9 mouse cellular contexts compared by ENCODE assay signal in genomic region chr16:96159091-96159731, GRCm38 (mm10). TPM values are rescaled to one million over a fixed set of nuclear protein-coding genes. Genes with fewer than 3 reads are reported as not detected.
A peak's percentile ranks its signal among the peaks of the same experiment; 100 is the strongest.
DNase-seq lines count a peak whose midpoint lies in the region; ATAC-seq lines count a peak whose summit lies in the region.
"Had no signal": no experiment of that assay in that cellular context is flagged by ENCODE, and none has a peak within 500 bp of the region (broad histone marks: within the 10 kb centered on the region; RNA-seq: fewer than 3 reads in every experiment).

No protein-coding gene starts in this region.

- peaks cover 18% of the 10 kb centered on the region for H3K4me1 ChIP-seq in embryonic facial prominence, embryonic 10.5 days
- H3K4me1 ChIP-seq in liver, embryonic 16.5 days (ENCODE audit: control insufficient read depth, low read depth, low read length) = no peaks in the 10 kb centered on the region
- peaks cover 12% of the 10 kb centered on the region for H3K4me1 ChIP-seq in neural tube, embryonic 12.5 days

- H3K9ac ChIP-seq in liver, embryonic 16.5 days (ENCODE audit: low read depth, low read length) = peak overlapping the region; percentile 68
- H3K9ac ChIP-seq in neural tube, embryonic 12.5 days = peak overlapping the region; percentile 83

- DNase-seq in right cerebral cortex, adult 18-20 months = peak; percentile 28
- no peak for DNase-seq in right cerebral cortex, postnatal 36 days (ENCODE audit: low spot score in 2 of 2)
- peak; percentile 89 for DNase-seq in embryonic facial prominence, embryonic 10.5 days (ENCODE audit: low spot score)
- DNase-seq in heart, adult 9 months (ENCODE audit: low spot score in 2 of 2) = peak; percentile 30 to 44
- DNase-seq in kidney, adult 18-20 months = peak; percentile 61
- peak; percentile 58 for DNase-seq in testis, postnatal 14 days (ENCODE audit: low spot score)

- peak; percentile 72 for ATAC-seq in liver, embryonic 16.5 days (ENCODE audit: low read depth)
- peak; percentile 85 for ATAC-seq in neural tube, embryonic 12.5 days (ENCODE audit: low FRiP score, low read depth)

- peaks cover 33% of the 10 kb centered on the region for H3K36me3 ChIP-seq in embryonic facial prominence, embryonic 10.5 days (replicated peaks)
- H3K36me3 ChIP-seq in liver, embryonic 16.5 days (ENCODE audit: control insufficient read depth, insufficient read depth) = no peaks in the 10 kb centered on the region
- peaks cover 9% of the 10 kb centered on the region; the same call in 1 of the 2 replicates for H3K36me3 ChIP-seq in neural tube, embryonic 12.5 days

- no peaks in the 10 kb centered on the region for H3K9me3 ChIP-seq in embryonic facial prominence, embryonic 10.5 days
- no peaks in the 10 kb centered on the region for H3K9me3 ChIP-seq in liver, embryonic 16.5 days (replicated peaks; ENCODE audit: control insufficient read depth, low read length)
- H3K9me3 ChIP-seq in neural tube, embryonic 12.5 days = no peaks in the 10 kb centered on the region

- H3K27me3 ChIP-seq in embryonic facial prominence, embryonic 10.5 days (replicated peaks; ENCODE audit: low read depth, poor library complexity, severe bottlenecking) = no peaks in the 10 kb centered on the region
- H3K27me3 ChIP-seq in liver, embryonic 16.5 days (ENCODE audit: control insufficient read depth, insufficient read depth, low read depth, low read length) = no peaks in the 10 kb centered on the region
- no peaks in the 10 kb centered on the region for H3K27me3 ChIP-seq in neural tube, embryonic 12.5 days (replicated peaks)

- H3K27ac ChIP-seq in embryonic facial prominence, embryonic 10.5 days (replicated peaks) = peak overlapping the region; percentile 92
- H3K27ac ChIP-seq in liver, embryonic 16.5 days (ENCODE audit: low read length) = no peak overlapping the region
- H3K27ac ChIP-seq in neural tube, embryonic 12.5 days = peak overlapping the region; percentile 33

- WGBS in embryonic facial prominence, embryonic 10.5 days = 1% methylated on average over 67 of the region's 67 CpGs
- 1% methylated on average over 67 of the region's 67 CpGs for WGBS in liver, embryonic 16.5 days (ENCODE audit: insufficient replicate concordance)
- under 1% methylated on average over 67 of the region's 67 CpGs for WGBS in neural tube, embryonic 12.5 days

- H3K4me3 ChIP-seq in embryonic facial prominence, embryonic 10.5 days = peak overlapping the region; percentile 70
- H3K4me3 ChIP-seq in liver, embryonic 16.5 days (ENCODE audit: low read depth, low read length) = peak overlapping the region; percentile 64
- peak overlapping the region; percentile 49 for H3K4me3 ChIP-seq in neural tube, embryonic 12.5 days

- H3K4me2 ChIP-seq in liver, embryonic 16.5 days (ENCODE audit: low read depth, low read length) = peak overlapping the region; percentile 93
- H3K4me2 ChIP-seq in neural tube, embryonic 12.5 days (replicated peaks) = peak overlapping the region; percentile 94

RNA-seq across cellular contexts. Expression of gene Wrb, which starts 14.0 kb away (rescaled TPM):
- polyA plus RNA-seq in embryonic facial prominence, embryonic 10.5 days (2016; fragmentation: Nextera tagmentation; extraction: Ambion mirVana) = 86.2 and 94.3 TPM in 2 replicates
- polyA plus RNA-seq in liver, embryonic 16.5 days (2015; fragmentation: Nextera tagmentation; extraction: Ambion mirVana) = 9.0 TPM in 2 replicates
- polyA plus RNA-seq in neural tube, embryonic 12.5 days (2016; fragmentation: Nextera tagmentation; extraction: Ambion mirVana) = 120 and 123 TPM in 2 replicates

RNA-seq across cellular contexts. Expression of gene Hmgn1, which starts 31.7 kb away (rescaled TPM):
- polyA plus RNA-seq in embryonic facial prominence, embryonic 10.5 days (2016; fragmentation: Nextera tagmentation; extraction: Ambion mirVana) = 895 and 901 TPM in 2 replicates
- 89.0 and 109 TPM in 2 replicates for polyA plus RNA-seq in liver, embryonic 16.5 days (2015; fragmentation: Nextera tagmentation; extraction: Ambion mirVana)
- 680 and 694 TPM in 2 replicates for polyA plus RNA-seq in neural tube, embryonic 12.5 days (2016; fragmentation: Nextera tagmentation; extraction: Ambion mirVana)

RNA-seq across cellular contexts. Expression of gene Lca5l, which starts 32.9 kb away (rescaled TPM):
- 0.80 and 0.85 TPM in 2 replicates for polyA plus RNA-seq in embryonic facial prominence, embryonic 10.5 days (2016; fragmentation: Nextera tagmentation; extraction: Ambion mirVana)
- 0.02 and 0.05 TPM in 2 replicates for polyA plus RNA-seq in liver, embryonic 16.5 days (2015; fragmentation: Nextera tagmentation; extraction: Ambion mirVana)
- 1.6 and 1.7 TPM in 2 replicates for polyA plus RNA-seq in neural tube, embryonic 12.5 days (2016; fragmentation: Nextera tagmentation; extraction: Ambion mirVana)
- polyA plus RNA-seq: G1E had no signal

RNA-seq across cellular contexts. Expression of gene Sh3bgr, which starts 41.0 kb away (rescaled TPM):
- 1.5 and 1.7 TPM in 2 replicates for polyA plus RNA-seq in embryonic facial prominence, embryonic 10.5 days (2016; fragmentation: Nextera tagmentation; extraction: Ambion mirVana)
- polyA plus RNA-seq in liver, embryonic 16.5 days (2015; fragmentation: Nextera tagmentation; extraction: Ambion mirVana) = 0.64 and 1.3 TPM in 2 replicates
- polyA plus RNA-seq in neural tube, embryonic 12.5 days (2016; fragmentation: Nextera tagmentation; extraction: Ambion mirVana) = 2.5 and 4.6 TPM in 2 replicates
- polyA plus RNA-seq: G1E had no signal

Comparison
In these comparisons a context has a peak if more than half of its experiments do, and no peak if none do; other contexts are left out.
1. DNase-seq: peak in right cerebral cortex, adult 18-20 months (single experiment), embryonic facial prominence, embryonic 10.5 days (single experiment), heart, adult 9 months (2 of 2), kidney, adult 18-20 months (single experiment) and testis, postnatal 14 days (single experiment); none in right cerebral cortex, postnatal 36 days (0 of 2).
2. Peak in every context shown above with its lines, with median percentiles within 50 percentile points of each other: H3K4me3 ChIP-seq.